Mouse (Mus musculus): ENCODE data around the gene Chrnb4. TPM values are rescaled to one million over a fixed set of nuclear protein-coding genes. Genes with fewer than 3 reads are reported as not detected.

The Chrnb4 gene
- 0.04 and 0.05 TPM in 2 replicates for polyA plus RNA-seq (2021; fragmentation: Nextera tagmentation)
- long read RNA-seq, experiment 1: 0 reads
- long read RNA-seq, experiment 2: 0 reads

DNA sequence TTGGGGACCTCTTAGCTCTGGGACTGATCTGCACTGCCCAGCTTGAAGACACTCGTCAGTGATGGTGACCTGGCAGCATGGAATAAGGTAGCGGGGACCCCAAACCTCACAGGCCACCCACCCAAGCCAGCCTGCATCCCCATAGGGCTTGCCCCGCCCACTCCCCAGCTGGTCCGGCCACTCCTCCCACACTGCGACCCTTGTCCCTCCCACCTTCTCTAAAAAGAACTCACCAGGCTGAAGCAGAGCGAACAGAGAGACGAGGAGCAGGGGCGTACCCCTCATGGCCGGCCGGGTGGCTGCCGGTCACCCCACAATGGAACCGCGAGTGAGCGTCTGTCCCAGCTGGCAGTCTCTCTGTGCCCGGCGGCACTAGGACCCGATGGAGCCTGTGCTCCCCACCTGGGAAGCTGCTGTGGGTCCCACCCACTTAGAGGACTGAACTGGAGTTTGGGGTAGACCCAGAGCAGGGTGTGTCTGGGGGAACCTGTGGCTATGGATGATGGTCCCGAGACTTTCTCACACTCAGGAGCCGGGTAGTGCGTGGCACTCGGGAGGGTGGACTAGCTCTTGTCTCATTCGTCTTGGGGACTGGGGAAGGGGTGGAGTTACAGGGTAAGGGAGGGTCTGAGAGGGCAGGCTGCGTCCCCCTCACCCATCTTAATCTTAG, at the start of gene Chrnb4:
Gene Chrnb4, minus strand, starts transcription at position 569 of the 670 bp plus-strand sequence.

DNA sequence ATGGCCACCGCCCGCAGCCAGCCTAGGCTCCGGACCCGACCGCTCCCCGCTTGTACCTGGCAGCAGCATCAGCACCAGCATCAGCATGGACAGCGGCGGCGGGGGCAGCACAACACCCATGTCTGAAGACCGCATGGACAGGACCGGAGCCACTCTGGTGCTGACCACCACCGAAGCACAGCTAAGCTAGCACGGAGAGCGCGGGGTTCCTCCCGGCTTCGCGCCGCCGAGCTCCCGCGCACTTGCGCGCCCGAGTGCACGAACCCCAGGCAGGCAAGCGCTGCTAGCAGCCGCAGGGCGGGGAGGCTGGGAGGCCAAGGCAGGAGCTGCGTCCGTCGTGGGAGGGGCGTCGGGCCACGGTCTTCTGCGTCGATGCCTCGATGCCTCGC, 22.3 kb downstream of the Chrnb4 start, which contains the start of gene Chrna3:
Gene Chrna3, minus strand, starts transcription at position 288 of the 389 bp plus-strand sequence.

GRCm38 (mm10) chr9:54980674-54981073, 67.9 kb downstream of the Chrnb4 start, which contains the start of gene Chrna5:
TSS of gene Chrna5 (plus strand) at chr9:54980880.

Other genes with a start within 250 kb of the Chrnb4 start
- gene Ireb2, start 185.0 kb downstream of the Chrnb4 start, polyA plus RNA-seq (2021; fragmentation: Nextera tagmentation): 5.1 and 13.2 TPM in 2 replicates
- 1.1 and 1.2 TPM in 2 replicates for gene Hykk, start 131.5 kb downstream of the Chrnb4 start, polyA plus RNA-seq (2021; fragmentation: Nextera tagmentation)
- 111 and 127 TPM in 2 replicates for gene Psma4, start 98.0 kb downstream of the Chrnb4 start, polyA plus RNA-seq (2021; fragmentation: Nextera tagmentation)
- 0.63 and 0.66 TPM in 2 replicates for gene AY074887, start 97.8 kb downstream of the Chrnb4 start, polyA plus RNA-seq (2021; fragmentation: Nextera tagmentation)
- 0.40 and 0.90 TPM in 2 replicates for gene Chrna5, start 67.9 kb downstream of the Chrnb4 start, polyA plus RNA-seq (2021; fragmentation: Nextera tagmentation)
- gene Chrna3, start 22.2 kb downstream of the Chrnb4 start, polyA plus RNA-seq (2021; fragmentation: Nextera tagmentation): 0.18 and 0.33 TPM in 2 replicates
- gene Ube2q2, start 100.1 kb upstream of the Chrnb4 start, polyA plus RNA-seq (2021; fragmentation: Nextera tagmentation): 28.4 TPM in 2 replicates
- 40.3 and 52.0 TPM in 2 replicates for gene Fbxo22, start 160.1 kb upstream of the Chrnb4 start, polyA plus RNA-seq (2021; fragmentation: Nextera tagmentation)

All from left cerebral cortex, adult 6 months (tissue).